Mouse (Mus musculus) gastrocnemius, postnatal 4 days (tissue): ENCODE data around the gene Pla2g1b. TPM values are rescaled to one million over a fixed set of nuclear protein-coding genes. Genes with fewer than 3 reads are reported as not detected.
"Not testable (repeated sequence)": the region's sequence is repeated elsewhere in the genome, so short reads cannot be mapped to it uniquely, and the experiment has no call there.

ENCODE experiments used
- DNase-seq, 2 experiments: peaks; one replicate each; pipeline ENCODE4 v3.0.0; 2021 to 2022; ENCODE audit warnings: low spot score in 2 of 2, mixed read lengths in 2 of 2
- total RNA-seq, 2 experiments: library from RNA; stranded (reverse); gene quantifications; 2 replicates each; pipeline ENCODE4 v1.2.3; 2021

The Pla2g1b gene
- total RNA-seq, 2 experiments from 2014 or later: not detected

DNA sequence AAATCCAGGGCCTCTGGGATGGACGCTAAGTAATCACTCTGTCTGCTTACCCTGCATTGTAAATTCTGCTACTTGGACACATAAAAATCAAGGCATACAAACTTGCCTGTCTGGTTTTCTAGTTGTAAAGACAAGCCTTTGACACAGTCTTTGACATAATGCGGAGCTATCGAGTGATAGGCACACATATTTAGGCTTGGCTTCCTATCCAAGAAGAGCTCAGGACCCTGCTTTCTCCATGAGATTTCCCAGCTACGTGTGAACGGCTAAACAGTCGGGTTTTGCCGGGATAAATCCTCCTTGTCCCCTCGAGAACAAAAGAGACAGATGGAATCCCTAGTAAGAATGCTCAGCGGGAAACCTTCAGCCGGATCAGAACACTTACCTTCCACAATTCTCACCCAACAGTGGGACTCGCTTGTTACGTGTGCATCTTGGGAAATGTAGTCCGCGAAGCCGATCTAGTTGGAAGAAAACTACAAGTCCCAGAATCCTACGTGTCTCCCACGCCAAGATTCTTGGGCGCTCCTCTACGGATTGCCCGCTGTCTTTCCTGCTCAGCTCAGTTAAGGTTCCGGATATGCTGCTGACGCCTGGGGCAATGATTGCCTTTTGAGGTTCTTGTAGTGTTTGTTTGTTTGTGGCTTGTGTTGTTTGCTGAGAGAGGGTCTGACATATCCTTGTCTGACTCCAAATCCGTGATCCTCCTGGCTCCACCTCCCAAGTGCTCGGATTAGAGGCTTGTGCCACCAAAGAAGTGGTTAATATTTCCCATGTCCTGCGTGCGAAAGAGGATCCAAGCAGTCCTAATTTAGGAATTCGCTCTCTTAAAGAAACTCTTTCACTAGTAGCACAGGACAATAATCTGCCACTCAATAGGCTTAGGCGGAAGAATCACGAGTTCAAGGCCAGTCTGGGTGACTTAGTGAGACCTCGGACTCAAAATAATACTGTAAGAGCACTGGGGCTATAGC lies 18.2 kb downstream of the Pla2g1b start, which contains the start of gene Sirt4:
Gene Sirt4, minus strand, starts transcription at position 779 of the 974 bp plus-strand sequence.
- peak in 1 of 2 experiments; percentile 70 for DNase-seq

DNA sequence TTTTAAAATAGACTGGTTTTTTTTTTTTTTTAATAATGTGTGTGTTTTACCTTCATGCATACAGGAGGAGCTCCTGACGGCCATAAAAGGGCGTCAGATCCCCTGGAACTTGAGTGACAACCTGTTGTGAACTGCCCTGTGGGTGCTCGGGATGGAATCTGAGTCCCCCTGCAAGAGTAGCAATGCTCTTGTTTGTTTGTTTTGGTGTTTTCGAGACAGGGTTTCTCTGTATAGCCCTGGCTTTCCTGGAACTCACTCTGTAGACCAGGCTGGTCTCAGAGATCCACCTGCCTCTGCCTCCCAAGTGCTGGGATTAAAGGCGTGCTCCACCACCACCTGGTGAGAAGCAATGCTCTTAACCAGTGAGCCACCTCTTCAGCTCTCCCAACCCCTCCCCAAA lies 18.9 kb downstream of the Pla2g1b start:
- no peak for DNase-seq

DNA sequence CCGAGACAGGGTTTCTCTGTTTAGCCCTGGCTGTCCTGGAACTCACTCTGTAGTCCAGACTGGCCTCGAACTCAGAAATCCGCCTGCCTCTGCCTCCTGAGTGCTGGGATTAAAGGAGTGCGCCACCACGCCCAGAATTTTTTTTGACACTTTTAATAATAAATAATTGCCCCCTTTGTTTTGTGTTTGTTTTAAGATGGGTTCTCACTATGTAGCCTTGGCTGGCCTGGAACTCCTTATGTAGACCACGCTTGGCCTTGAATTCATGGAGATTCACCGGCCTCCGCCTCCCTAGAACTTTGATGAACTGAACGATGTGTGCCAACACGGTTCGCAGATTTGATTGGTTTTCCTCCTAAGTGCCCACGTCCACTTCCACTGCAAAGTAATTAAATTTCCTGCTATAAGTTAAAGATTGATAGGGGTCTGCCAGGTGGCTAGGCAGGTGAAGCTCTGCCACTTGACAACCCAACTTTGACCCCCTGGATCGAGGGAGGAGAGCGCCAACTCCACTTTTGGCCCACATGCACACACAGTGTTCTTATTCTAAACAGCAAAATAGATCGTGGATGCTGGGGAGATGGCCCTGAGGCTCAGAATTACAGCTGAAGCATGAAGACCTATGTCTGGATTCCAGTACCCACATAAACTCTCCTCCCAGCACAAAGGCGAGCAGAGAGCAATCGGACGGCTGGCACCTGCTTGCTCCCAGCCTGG lies 19.6 kb downstream of the Pla2g1b start:
- DNase-seq: no peak

DNA sequence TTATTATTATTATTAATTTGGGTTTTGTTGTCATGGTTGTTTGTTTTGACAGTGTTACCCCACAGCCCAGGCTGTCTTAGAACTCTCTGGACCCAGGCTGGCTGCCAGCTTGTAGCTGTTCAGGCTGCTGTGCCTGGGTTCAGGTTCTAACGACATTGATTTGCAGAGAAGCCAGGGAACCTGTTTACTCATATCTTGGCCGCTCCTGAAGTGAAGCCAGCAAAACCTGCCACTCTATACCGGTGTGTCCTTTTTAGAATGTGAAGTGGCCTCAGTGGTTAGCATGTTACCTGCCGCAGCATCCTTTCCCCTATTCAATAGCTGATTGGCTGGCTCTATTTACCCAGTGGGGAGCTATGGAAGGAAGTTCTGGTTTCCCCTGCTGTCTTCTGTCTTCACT lies 20.7 kb downstream of the Pla2g1b start:
- DNase-seq: no peak

DNA sequence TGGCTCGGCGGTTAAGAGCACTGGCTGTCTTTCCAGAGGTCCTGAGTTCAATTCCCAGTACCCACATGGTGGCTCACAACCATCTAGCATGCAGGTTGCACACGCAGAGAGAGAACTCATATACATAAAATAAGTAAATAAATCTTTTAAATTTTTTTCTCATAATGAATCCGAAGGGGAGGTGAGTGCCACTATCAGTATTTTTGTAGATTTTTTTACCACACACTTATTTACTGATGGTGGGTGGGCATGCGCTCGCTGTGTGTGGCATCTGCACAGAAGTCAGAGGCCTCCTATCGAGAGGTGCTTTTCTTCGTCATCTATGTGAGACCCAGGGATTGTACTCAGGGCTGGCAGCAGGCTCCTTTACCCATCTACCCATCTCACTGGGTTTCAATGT lies 21.3 kb downstream of the Pla2g1b start:
- DNase-seq: no peak

DNA sequence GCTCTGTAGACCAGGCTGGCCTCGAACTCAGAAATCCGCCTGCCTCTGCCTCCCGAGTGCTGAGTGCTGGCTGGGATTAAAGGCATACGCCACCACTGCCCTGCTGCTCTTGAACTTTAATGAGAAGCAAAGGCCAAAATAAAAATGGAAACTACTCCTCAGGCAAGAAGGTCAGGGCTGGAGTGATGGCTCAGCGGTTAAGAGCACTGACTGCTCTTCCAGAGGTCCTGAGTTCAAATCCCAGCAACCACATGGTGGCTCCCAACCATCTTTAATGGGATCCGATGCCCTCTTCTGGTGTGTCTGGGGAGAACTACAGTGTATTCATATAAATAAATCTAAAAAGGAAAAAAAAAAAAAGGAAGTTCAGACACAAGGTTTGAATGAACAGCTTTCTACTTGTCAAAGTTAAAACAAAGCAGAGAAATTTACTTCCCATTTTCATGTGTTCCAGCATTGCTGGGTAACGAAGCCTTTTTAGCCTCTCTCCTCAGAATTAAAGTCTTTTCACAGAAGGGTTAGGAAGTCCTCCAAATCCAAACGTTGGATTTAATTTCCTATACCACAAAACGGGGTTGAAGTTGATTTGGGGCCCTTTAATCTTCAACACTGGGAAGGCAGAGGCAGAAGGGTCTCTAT lies 22.0 kb downstream of the Pla2g1b start:
- no peak for DNase-seq

DNA sequence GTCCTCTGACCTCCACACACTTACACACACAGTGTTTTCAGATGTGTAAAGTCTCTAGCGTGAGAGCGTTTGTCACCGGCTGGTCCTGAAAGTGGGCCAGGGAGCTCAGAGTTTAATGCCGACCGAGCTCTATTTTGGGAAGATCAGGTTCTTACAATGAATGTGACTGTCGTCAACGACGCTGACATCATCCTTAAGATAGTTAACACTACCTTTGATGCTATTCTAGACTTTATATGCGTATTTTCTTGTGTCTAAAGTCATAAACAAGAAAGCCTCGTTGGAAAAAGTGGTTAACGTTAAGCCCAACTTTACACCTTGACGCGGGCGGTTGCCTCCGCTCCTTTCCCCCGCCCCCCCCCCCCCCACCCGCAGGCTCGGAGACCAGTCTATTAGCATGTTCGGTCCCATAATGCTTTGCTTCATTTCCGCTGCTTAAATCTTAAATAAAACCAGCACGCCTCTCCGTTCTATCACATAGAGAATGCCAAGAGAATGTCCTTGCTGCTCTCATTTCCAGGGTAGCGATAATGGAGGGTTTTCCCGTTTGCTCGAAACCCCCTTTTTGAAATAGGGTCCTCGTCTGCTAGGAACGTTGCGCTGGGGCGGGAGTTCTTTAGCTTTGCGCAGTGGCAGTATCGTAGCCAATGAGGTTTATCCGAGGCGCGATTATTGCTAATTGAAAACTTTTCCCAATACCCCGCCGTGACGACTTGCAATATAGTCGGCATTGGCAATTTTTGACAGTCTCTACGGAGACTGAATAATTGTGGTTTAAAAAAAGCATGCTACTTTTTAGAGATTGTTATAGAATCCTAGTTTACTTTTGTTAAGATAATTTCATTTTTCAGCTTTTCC lies 23.0 kb downstream of the Pla2g1b start:
- peak; percentile 57 to 73 for DNase-seq

DNA sequence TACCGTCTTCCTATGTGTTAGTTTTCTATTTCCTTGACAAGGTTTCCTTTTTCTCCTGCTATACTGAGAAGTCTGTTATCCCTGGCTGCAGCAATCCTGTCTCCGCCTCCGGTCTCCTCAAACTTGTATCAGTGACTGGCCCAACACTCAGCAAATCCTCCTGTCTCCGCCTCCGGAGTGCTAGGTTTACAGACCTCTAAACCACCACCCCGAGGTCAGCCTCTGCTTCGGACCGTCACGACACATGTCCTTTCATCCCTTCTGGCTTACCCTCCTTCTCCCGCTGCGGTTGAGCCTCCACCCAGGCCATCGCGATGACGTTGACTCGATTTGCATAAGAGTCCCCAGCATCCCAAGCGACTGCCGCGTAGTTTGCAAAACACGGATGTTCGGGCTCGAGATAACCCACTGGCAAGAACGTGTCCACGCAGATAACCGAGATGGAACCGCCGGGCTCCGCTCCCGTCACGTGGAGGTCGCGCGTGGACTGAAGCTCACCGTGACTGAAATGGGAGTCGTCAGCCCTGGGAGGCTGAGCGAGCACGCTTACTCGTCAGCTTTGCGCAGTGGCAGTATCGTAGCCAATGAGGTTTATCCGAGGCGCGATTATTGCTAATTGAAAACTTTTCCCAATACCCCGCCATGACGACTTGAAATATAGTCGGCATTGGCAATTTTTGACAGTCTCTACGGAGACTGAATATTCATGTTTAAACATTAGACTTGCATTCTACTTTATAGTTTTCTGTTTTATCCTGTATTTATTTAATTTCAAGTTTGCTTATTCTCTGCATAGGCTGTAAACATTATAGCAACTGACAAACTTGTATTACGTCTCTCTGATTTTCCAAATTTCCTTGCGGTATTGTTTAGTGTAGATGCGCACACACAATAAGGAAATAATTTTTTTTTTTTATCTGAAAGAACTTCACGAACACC lies 23.9 kb downstream of the Pla2g1b start:
- DNase-seq: peak; percentile 67 to 86

DNA sequence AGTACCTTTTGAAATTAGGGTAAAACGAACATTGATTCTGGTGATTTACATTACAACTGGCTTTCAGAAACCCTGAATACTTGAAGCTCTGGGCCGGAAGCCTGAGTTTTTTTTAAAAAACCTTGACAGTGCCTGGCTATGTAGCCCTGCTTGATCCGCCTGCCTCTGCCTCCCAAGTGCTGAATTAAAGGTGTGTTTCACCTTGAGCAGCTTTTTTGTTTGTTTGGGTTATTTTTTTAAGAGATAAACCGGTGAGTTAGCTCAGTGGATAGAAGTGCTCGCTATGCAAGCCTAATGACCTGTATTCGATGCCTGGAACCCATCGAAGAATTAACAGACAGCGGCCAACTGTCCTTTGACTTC lies 24.6 kb downstream of the Pla2g1b start:
- DNase-seq: no peak

DNA sequence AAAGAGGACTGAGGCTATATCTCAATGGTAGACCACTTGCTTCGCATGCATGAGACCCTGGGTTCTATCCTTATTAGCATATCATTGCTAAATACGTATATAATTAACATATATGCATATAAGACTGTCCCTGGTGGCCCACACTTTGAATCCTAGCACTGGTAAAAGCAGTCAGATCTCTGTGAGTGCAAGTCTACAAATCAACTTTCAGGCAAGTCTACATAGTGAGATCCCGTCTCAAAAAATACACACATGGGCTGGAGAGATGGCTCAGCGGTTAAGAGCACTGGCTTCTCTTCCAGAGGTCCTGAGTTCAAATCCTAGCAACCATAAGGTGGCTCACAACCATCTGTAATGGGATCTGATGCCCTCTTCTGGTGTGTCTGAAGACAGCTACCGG lies 25.0 kb downstream of the Pla2g1b start:
- DNase-seq: no peak

DNA sequence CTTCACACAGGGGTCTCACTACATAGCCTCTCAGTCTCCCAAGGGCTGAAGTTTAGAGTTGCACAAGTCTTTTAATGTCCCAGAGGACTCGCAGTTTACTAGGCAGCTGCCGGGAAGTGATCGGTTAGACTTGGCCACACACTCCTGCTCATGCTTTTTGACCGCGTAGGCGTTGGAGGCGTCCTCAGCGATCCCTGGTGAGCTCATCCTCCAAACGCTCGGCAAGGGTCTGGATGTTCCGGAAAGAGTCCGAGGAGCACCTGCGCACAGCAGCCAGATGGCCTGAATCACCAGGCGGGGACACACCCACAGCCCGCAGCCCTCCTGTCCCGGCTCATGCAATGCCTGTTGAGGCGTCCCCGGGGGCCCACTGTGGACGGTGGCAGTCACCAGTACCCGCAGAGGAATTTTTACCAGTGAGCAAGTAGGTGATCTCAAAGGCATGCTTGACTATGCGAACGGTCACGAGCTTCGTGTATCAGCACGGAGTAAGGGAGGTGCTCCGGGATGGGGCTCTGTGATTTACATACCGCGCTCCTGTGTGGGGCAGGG lies 25.8 kb downstream of the Pla2g1b start:
- peak in 1 of 2 experiments; percentile 67 for DNase-seq

DNA sequence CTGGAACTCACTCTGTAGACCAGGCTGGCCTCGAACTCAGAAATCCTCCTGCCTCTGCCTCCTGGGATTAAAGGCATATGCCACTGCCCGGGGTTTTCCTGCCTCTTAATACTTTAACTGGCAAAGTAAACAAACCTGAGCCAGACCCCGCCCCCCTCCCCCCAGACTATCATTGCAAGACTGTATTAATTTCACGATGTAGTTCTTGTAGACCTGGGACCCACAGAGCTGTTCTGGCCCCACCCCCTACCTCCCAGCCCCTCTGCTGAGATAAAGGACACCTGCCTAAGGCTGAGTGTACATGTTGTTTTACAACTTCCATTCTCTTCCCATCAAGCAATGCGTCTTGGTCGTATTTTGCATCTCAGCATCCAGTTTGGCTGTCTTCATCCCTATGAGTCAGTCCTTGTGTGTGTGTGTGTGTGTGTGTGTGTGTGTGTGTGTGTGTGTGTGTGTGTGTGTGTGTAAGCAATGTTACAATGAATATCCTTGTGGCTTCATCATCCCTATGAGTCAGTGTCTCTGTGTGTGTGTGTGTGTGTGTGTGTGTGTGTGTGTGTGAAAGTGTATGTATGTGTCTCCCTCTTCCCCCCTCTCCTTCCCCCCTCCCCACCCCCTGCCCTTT lies 26.8 kb downstream of the Pla2g1b start:
- no peak for DNase-seq

DNA sequence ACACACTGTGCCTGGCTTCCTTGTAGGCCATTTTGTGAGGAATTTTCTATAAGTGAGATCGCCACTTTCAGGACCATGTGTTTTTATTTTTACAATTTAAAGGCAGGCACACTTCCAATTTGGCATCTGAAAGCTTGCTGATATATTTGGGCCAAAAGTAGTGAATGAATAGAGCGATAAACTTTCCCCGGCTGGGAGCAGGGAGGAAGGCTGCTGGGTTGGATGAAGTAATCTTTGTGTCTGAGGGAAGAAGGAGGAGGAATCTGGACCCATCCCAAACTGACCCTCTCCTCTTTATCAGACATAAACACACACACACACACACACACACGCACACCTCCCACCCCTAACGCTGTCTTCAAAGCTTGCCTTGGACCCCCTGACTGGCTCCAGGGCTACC lies 27.4 kb downstream of the Pla2g1b start:
- DNase-seq: no peak

DNA sequence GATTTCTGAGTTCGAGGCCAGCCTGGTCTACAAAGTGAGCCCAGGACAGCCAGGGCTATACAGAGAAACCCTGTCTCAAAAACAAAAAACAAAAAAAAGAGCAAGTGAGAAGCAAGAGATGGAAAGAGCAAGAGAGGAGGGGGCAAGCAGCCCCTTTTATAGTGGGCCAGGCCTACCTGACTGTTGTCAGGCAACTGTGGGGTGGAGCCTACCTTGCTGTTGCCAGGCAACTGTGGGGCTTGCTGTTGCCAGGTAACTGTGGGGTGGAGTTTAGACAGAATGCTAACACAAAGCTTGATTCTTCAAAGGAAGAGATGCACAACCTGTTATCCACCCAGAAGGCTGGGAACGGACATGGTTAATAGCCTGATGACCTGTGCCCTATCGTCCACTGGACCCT lies 29.6 kb downstream of the Pla2g1b start:
- DNase-seq: not testable (repeated sequence)

DNA sequence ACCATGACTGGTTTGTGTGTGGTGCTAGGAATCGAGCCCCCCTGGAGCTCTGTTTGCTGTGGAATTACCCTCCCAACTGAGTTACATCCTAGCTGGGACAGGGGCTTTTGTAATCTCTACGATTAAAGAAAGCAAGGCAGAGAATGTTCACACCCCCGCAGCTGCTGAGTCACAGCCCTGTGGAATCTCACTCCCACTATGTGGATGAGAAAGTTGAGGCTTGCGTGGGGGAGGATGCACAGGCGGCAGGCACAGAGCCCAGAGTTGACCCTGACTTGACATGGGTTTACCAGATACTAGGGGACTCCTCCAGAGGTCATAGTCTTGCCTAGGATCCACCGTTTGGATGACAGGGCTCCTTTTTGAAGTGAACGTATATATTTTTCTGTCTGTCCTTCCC lies 31.0 kb downstream of the Pla2g1b start:
- no peak for DNase-seq

DNA sequence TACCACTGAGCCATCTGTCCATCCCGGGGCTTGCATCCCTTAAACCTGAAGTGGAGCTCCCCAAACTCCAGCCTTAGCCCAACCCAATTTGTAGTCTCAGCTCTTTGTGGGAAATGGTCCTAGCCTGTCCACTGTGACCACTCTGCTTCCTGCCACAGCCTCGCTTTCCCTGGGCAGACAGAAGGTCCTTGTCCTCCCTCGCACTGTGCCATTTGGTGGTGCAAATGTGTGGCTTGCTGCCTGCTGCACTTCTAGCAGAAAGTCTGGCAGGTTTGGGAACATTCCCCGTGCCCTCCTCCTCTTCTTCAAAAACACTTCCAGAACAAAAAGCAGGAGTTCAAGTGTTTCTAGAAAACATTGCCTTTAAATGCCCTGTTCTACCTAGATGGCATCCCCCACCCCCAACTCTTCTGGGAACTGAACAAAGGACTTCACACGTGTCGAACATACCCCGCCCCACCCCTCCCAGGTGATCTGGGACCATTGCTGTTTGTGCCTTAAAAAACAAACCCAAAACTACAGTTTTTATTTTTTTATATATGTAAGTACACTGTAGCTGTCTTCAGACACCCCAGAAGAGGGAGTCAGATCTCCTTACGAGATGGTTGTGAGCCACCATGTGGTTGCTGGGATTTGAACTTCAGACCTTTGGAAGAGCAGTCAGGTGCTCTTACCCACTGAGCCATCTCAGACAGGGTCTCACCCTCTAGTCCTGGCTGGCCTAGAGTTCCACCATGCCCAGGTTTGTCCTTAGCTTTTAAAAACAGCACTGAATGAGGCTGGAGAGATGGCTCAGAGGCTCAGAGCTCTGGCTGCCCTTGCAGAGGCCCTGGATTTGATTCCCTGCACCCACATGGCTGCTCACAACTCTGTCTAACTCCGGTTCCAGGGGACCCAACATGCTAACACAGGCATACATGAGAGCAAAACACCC lies 32.5 kb downstream of the Pla2g1b start:
- DNase-seq: no peak

DNA sequence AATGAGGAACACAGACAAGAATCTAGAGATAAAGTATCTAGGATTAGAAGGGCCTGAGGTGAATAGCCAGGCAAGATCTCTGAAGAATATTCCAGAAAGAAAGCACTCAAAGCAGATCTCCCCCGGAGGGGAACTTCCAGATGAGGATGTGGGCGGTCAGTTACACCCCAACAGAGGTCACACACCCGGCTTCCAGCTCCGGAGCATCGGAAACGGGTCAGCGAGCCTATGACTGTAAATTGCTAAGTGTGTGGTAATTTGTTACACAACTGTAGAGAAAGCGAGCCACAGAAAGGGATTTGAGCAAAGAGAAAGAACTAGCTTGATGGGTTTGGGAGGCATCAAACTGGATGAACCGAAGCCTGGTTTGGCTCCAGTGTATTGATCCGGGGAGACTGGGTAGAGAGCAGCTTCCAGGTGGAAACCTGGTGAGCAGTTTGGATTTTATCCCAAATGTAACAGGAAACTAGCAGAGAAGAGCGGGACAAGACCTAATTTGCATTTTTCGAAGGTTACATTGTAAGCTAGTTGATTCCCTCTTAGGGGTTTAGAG lies 34.4 kb downstream of the Pla2g1b start:
- DNase-seq: no peak
